Mouse (Mus musculus) cerebellum, adult 18-20 months (tissue): ENCODE results near the gene Eef2k.
"Not testable (repeated sequence)": the region's sequence is repeated elsewhere in the genome, so short reads cannot be mapped to it uniquely, and the experiment has no call there.

ENCODE experiments used
- DNase-seq, 2 experiments: peaks; one replicate each; pipeline ENCODE4 v3.0.0; 2021

The Eef2k gene

DNA sequence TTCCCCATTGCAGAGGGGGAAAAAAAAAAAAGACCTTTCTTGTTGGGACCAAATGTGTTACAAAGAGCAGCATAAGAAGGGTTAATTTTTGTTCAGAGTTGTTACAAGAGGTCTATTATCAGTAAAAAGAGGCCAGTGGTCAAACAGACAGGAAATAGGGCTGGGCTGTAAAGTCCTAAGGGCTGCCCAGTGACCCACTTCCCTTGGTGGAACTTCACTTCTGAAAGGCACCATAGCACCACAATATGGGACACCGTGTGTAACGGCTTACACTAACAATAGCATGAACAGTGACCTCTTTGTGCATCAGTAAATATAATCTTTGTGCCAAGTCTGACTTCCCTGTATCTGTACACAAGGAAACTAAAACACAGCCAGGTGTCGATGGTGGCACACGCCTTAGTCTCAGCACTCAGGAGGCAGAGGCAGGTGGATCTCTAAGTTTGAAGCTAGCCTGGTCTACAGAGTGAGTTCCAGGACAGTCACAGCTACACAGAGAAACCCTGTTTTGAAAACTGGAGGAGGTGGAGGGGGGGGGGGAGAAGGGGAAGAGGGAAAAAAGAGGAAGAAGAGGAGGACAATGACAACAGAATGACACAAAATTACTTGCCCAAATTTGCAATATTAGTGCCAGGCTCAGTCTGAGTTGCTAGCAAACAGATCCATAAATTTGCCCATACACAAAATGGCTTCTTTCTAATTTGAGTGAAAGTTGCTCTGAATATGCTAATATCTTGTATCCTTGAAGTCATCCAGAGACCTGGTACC lies 41.1 kb downstream of the Eef2k start:
- no peak for DNase-seq

DNA sequence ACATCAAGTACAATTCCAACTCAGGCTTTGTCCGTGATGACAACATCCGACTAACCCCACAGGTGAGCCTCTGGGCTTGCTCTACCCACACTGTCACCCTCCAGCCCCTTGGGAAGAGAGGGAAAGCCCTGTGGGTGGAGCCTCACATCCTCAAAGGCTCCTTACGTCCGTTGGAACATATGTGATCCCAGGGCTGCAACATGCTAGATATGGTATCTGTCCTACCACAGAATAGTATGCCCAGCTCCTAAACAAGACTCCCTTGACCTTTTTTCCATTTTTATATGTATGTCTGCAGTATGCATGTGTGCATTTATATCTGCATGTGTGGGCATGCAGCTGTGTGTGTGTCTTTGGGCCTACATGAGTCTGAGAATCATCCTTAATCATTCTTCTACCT lies 42.1 kb downstream of the Eef2k start:
- no peak for DNase-seq

DNA sequence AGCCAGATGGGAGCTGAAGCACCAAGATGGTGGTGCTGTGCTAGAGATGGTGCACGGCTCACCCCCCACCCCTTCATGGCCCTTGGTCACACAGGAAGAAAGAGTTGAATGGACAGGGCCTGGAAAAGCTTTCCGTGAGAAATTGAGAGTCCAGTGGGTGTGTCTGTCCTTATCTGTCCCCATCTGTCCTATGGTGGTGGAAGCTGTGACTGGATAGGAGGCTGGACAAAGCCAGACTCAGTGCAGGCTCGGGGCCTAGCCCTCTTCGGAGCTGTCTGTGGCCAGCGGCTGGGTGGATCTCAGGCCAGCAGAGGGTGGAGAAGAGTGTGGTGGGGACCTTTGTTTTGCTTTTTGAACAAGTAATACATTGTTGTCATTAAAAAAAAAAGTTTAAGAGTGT lies 50.5 kb downstream of the Eef2k start:
- DNase-seq = no peak

DNA sequence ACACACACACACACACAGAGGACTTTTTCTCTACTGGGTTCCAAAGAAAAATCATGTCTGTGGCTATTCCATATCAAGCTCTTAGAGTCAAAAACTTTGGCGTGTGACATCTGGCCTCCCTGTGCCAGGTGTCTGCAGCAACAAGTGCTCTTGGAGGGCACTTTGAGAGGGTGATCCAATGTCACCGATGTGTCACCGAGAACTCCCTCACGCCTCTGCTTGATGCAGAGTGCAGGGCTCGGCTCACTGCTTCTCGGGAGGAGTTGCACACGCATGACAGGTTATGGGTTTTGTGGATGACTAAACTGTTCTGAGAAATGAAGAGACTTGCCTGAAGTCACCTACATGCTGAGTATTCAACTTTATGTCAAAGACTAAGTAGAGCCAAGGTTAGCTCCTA lies 54.4 kb downstream of the Eef2k start:
- no peak for DNase-seq

DNA sequence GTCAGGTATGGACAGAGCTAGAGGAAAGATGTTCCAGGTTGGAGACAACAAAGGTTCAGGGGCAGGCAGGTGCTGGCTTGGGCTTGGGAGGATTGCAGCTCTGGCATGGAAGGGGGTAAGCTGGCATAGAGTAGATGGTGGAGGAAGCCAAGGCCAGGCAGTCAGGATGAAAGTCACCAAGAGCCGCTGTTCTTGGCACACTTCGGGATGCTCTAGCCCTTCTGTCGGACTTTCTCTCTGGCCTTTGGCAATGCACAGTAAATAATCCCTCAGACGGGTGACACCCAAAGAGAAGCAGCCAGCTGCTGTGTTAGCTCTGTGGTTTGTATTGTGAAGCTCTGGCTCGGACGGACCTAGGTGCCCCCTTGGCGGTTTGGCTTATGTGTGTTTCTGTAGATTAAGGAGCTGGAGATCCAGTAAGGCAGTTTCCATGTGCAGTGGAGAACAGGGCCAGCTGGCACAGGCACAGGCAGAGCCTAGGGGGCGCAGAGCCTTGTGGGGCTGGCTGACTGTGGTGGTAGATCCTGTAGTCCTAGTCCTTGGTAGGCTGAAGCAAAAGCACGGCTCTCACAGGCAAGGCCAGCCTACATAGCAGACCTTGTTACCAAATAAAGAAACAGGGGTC lies 55.2 kb downstream of the Eef2k start:
- DNase-seq = peak; percentile 56 to 67

DNA sequence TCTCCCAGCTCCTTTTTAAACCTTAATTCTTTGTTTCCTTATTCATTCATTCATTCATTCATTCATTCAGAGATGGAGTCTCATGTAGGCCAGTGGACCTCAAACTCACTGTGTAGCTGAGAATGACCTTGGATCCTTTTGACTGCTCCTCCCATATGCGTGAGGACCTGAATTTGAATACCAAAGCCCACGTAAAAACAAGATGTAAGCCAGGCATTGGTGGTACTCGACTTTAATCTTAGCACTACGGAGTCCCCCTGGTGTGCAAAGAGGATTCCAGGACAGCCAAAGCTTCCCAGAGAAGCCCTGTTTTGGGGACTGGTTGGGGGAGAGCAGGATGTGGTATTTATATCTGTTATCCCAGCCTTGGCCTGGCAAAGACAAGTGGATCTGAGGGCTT lies 57.6 kb downstream of the Eef2k start:
- DNase-seq = no peak

DNA sequence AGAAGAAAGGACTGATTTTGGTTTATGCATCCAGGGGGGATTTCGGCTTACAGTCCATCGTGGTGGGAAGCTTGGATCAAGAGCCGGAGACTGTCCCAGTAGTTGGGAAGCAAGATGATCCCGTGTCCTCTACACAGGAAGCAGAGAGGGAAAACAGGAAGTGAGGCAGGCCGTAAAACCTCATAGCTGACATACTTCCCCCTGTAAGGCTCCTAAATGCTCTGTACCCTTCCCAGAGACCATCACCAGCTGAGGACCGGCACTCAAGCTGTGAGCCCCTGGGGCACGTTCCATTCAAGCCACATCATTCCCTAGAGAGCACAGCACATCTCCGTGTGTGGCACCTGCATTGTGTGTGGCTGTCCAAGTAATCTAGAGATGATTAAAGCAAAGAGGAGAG lies 59.1 kb downstream of the Eef2k start:
- no peak for DNase-seq

DNA sequence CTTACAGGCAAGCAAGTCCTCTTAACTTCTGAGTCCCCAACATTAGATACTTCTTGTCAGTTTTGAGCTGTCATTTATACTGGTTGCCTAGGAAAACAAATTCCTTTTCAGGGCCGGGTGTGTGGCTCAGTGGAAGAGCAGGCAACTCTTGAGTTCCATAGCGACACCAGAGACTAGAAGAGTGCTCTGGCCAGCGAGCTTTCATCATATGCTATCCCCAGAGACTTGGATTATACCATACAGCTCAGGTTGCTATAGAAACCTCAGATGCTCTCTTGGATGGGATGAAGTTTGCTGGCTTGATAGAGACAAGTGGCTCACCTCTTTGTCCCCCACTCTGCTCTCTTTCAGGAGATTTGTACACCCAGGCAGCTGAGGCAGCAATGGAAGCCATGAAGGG lies 60.3 kb downstream of the Eef2k start:
- no peak for DNase-seq

DNA sequence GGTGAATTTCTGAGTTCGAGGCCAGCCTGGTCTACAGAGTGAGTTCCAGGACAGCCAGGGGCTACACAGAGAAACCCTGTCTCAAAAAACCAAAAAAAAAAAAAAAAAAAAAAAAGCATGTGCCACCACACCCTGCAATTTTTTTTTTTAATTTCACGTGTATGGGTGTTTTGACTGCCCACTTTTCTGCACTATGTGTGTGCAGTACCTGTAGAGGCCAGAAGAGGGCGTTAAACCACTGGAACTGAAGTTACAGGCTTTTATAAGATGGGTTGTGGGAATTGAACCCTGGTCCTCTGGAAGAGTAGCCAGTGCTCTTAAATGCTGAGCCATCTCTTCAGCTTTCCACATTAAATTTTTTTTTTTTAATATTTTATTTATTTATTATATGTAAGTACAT lies 67.5 kb downstream of the Eef2k start:
- not testable (repeated sequence) for DNase-seq

DNA sequence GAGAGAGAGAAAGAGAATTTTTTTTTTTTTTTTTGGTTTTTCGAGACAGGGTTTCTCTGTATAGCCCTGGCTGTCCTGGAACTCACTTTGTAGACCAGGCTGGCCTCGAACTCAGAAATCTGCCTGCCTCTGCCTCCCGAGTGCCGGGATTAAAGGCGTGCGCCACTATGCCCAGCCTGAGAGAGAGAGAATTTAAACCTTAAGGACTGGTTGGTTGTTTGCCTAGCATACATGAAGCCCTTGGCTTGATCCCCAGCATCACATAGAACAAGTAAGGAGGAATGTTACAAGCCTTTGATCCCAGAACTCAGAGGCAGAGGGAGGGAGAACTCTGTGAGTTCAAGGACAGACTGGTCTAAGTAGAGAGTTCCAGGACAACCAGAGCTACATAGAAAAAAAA lies 68.6 kb downstream of the Eef2k start:
- DNase-seq = not testable (repeated sequence)

DNA sequence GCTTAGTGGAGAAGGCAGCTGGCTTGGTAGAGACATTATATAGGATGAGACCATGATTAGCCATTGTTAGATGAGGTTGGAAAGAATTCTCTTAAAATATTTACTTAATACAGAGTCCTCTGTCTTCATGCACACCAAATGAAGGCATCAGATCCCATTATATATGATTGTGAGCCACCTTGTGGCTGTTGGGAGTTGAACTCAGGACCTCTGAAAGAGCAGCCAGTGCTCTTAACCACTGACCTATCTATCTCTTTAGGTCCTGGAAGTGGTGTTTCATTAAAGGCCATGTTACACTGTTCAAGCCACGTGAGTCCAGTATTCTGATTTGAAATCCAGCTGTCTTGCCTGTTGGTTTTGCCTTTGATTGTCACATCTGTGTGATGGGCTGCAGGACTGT lies 70.7 kb downstream of the Eef2k start:
- DNase-seq = peak; percentile 23 to 25

DNA sequence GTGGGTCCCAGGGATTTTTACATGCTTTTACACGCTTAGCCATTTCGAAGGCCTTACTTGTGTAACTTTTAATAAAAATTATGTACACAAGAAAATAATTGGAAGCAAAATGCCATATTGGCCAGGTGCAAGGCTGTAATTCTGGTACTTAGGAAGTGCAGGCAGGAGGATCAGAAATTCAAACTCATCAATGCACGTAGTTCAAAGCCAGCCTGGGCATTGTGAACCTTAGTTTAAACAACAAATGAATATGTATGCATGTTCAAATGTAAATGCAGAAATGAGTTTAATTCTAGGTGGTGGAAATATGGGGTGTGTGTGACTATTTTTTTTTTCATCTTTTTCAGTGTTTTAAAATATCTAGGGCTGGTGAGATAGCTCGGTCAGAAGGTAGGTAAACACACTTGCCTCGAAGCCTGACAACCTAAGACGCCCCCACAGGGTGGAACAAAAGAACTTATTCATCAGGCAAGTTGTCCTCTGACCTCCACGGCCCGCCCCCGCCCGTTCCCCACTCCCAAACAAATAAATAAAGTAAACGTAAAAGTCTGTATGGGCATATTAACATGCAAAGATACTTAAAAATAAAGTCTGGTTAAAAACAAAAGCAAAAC lies 73.7 kb downstream of the Eef2k start:
- DNase-seq = no peak

DNA sequence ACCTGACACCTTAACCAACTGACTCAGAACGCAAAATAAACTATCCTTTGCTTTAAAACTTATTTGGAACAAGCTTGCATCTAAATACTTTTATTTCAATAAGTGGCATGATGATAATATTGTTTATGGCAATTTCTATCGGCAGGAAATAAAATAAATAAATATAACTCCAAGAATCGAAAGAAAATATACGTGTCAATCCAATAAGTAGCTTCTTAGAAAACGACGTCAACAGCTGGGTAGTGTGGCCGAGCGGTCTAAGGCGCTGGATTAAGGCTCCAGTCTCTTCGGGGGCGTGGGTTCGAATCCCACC lies 74.6 kb downstream of the Eef2k start:
- no peak for DNase-seq

DNA sequence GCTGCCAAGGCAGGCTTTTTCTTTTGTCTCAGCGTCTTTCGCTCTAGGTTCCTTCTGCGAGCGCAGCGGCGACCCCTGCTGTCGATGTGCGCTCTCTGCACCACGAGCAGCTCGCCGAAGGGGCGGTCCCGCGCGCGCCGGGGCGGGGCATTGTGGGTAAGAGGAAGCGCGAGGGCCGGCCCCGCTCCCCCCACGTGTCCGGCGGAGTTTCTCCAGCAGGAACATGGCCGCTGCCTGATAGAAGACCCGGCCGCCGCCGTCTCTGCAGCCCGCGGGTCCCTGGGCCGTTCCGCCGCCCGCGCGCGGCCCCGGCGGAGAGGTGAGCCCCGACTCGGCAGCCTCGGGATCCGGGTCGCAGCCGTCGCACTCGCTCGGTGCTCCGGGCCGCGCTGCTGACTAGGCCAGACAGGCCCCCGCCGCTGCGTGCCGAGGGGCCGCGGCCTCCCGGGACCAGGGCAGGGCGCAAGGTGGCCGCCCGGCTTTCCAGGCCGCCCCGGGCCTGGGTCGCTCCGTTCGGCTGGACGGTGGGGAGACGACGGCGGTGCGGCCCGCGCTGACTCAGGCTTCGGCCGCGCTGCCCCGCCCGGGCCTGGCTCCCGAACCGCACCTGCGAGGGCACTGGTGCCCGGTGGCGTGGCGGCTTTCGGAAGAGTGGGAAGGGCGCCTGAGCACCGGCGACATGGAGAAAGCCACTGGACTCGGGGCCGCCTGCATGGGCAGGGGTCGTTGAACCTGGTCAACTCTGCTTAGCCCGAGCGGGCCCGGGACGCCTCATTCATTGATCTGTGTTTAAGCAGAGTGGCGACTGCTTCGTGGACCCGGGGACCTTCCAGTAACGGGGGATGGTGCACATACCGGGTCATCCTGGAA lies 75.2 kb downstream of the Eef2k start, which contains the start of gene Polr3e:
Gene Polr3e (plus strand): TSS at position 153 of the 870 bp plus-strand sequence.
- peak; percentile 98 to 100 for DNase-seq

DNA sequence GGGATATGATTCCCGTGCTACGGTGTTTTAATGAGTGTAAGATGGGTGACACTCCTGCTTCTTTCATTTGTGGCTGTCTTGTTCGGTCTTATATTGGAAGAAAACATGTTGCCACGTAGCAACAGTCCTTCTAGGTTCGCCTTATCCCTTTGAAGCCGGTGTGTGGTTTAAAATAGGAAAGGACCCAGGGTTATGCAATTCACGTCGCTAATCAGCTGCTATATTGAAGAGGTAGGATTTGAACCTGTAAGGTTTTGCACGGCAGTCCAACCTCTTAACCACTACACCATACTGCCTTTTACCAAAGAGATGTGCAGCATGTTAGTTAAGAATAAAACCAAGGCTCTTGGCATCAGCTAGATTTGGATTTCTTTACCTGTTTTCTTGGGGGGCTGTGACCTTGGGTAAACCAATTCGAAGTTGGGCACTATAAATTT lies 75.9 kb downstream of the Eef2k start:
- DNase-seq = peak; percentile 46 to 65

DNA sequence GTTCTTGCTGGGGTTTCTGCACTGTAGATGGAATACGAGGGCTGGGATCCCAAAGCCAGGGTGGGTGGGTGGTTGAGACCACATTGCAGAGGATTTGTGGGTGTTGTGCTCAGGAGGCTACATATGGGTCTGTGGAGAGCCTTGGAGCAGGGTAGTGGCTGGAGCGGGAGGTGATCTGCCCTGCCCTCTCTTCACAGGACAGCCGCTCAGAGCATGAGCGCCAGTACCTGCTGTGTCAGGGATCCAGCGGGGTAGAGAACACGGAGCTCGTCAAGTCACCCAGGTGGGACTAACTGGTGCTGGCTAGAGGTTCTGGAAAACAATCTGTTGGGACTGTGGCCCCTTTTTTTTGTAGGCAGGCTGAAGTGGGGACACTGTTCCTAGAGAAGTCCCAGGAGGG lies 90.5 kb downstream of the Eef2k start:
- DNase-seq = no peak

DNA sequence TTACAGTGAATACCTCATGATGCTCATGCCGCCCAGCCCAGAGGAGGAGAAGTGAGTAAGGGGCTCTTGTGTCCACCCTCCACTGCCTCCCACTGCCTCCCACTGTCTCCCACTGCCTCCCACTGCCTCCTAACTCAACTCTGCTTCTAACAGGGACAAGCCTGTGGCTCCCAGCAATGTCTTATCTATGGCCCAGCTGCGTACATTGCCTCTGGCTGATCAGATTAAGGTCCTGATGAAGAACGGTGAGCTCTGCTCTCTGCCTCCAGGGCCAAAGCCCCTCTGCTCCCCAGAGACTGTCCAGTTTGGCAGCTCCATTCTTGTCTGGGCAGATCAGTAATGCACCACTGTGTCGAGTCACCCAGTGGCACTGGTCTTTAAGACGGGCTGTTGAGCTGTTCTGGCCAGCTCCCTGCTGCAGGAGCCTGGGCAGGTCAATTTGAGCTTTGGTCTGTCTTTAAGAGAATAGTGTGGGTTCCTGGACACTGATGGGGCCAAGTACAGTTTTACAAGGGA lies 91.1 kb downstream of the Eef2k start:
- no peak for DNase-seq

DNA sequence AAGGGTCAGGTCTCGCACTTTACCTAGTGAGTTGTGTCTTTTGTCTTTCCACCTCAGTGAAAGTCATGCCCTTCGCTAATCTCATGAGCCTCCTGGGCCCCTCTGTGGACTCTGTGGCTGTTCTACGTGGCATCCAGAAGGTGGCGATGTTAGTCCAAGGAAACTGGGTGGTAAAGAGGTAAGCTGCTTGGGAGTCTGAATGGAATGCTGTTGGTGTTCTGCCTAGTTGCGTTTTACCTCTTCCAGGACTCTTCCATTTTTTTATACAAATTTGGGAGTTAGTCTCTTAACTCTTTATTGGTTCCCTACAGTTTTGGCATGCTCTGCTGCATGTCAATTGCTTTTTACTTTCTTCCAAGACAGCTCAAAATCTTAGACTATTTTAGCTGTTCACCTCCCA lies 92.1 kb downstream of the Eef2k start:
- DNase-seq = peak; percentile 42

DNA sequence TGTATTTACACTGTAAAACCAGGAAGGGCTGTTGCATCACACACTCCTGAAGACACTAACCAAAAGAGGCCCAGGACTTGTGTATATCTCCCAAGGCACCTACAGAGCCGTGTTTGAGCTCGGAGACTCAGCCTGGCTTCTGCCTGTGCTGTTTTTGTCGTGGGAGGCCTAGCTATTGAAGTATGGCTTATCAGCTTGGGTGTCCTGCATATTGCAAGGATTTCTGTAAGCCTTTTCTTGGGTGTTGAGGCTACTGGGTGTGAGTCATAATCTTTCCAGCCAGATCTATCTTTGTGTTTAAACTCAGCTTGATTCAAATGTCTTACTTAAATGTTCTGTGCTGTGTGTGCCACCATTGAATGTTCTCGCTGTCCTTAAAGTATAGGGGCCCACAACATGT lies 93.9 kb downstream of the Eef2k start:
- no peak for DNase-seq

DNA sequence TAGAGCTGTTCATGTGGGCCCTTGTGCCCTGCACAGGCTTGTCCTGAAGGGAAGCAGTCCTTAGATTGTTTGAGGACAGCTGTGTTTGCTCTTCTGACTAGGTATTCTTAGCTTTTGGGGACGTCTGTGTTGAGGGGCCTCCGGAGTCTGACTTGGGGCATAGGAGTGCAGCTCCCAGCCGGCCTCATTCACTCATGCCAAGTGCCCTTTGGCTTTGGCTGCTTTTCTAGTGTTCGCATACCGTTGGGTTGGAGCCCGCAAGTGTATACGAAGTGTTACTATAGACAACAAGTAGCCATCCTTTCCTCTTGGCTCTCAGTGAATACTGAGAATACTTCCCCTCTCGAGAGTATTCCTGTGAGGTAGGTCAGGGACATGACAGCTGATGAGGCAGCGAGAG lies 95.6 kb downstream of the Eef2k start:
- DNase-seq = no peak

DNA sequence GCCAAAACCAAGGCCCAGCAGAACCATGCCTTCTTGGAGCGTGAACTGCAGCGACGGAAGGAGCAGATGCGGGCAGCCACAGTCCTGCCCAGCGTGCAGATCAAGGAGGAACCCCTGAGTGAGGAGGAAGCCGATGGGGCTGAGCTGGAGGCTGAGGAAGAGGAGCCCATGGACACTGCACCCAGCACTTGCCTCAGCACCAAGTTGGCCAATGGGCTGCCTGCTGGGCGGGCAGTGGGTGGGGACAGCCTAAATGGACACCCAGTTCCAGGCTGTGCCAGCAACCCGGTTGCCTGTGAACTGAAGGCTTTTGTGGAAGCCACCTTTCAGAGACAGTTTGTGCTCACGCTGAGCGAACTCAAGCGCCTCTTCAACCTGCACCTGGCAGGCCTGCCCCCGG lies 97.7 kb downstream of the Eef2k start:
- DNase-seq = peak in 1 of 2 experiments; percentile 24

DNA sequence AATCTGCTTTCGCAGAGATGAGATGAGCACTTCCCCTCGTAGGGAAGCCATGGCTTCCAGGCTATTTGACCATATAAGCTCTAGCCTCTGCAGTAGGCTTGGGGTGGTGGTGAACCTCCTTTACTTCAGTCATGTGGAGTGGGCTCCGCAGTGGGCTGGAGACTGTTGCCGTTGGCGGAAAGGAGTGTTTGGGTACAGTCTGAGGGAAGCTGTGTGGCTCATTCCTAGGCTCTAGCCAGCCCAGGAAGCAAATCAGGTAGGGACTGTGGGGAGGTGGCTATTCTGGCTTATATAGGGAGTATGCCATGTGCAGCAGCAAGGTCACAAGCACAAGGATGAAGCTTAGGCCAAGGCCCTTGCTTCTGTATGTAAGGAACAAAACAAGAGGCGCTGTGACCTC lies 98.6 kb downstream of the Eef2k start:
- no peak for DNase-seq

DNA sequence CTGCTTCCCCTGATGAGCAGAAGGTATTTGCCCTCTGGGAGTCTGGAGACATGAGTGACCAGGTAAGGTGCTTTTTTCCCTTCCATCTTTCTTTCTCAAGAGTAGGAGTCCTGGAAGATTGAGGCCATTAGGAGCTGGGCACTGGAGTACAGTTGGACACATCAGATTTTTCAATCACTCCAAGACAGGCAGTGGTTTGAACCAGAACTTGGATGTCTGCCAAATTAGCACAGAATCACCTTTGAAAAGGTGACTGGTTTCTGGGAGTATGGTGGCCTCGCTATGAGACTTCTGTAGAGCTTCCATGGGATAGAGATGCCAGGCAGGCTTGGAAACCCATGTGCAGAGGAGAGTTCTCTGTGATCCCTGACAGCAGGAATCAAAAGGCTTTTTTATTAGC lies 99.9 kb downstream of the Eef2k start:
- DNase-seq = no peak
